Mouse (Mus musculus) layer of hippocampus, adult 9-11 months (tissue): ENCODE measurements around the gene Gm10570.

Experiments
- DNase-seq: peaks from one replicate; pipeline ENCODE4 v3.0.0; 2022

Gm10570 gene

DNA sequence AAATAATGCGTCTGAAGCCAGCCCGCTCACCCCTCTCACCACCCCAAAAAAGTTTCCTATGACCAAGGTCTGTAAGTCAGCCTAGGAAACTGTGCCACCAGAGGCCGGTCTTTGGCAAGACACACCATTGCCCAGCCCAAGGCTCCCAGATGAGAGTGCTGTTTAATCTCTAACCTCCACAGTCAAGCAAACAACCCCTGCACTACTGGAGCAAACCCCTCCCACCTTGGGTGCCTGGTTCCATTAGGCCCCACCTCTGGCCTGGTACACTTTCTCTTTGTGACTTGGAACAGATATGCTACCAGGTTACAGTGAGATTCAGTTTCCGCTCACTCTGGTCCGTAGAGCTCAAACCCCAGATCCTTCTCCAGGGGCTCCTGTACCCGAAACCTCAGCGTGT, 41.4 kb downstream of the Gm10570 start:
- no peak for DNase-seq

DNA sequence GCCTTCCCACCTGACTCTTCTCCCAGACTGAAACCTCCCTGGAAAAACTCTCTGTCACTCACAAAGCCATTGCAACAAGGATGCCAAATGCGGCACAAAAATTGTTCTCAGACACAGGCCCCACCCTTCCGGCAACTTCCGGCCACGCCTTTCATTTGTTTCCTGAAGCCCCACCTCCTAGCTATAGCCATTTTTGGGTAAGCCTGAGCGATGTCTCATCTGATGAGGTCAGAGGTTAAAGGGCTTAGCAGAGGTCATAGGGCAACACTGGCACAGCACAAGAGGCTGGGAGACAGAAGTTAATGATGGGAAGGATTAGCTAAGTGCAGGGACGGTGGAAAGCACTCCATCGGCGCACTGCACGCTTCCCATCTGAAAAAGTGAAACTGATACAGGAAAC, 41.9 kb downstream of the Gm10570 start:
- DNase-seq: no peak

DNA sequence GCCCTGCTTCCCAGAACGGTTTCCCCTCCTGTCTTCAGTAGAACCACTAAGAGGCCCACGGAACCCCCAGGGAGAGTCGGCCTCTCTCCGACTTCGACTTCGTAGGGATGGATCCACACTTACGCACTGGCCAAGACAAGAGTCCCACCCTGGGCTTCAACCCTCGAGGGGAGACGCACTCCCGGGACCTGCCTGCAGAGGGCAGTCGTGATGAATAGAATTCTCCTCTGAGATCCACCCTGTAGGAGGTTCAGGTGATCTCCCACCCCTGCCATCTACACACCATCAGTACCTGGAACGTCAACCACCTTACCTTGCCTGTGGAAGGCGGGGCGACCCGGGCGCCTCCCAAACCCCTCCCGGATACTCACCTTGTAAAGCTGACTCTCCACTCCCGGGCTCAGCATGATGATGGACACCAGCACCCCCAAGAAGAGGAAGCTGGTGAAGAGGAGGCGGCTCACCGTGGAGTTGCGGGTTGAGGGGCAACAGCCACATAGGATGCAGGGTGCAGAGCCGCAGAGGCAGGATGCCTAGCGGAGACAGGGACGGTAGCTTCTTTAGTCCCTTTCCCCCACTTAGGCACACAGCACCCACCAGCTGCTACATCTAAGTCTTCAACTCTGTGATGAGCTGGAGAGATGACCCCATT, 43.6 kb downstream of the Gm10570 start:
- DNase-seq: peak; percentile 41

DNA sequence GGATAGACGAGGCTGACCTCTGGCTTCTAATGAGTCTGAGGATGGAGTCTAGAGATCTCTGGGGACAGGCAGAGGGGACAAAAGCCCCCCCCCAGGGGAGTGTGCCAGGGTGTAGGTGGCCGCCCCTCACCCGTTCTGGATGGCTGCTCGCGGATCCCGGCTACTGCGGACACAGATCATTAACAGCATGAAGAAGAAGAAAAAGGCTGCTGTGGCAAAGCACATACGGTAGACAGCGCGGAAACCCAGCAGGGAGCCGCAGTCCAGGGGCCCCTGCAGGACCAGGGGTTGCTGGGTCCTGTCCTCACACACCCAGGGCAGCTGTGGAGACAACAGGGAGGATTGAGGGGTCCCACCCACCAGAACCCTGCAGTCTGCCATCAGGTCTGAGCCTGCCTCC, 44.3 kb downstream of the Gm10570 start:
- DNase-seq: no peak

DNA sequence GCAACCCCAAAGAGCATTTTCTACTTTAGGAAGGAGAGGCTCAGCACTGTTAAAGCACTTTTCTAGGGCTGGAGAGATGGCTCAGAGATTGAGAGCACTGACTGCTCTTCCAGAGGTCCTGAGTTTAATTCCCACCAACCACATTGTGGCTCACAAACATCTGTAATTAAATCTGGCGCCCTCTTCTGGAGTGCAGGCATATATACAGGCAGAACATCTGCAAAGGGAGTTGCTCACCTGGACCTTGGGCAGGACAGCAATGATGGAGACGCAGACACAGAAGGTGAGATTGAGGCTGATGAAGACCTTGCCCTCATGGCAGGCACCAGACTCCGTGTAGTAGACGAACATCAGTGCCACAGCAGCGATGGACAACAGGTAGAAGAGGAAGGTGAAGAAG, 48.1 kb downstream of the Gm10570 start:
- no peak for DNase-seq
